Mouse (Mus musculus) heart, postnatal 0 days (tissue): Measurements from ENCODE around the gene Gm49373. TPM values are rescaled to one million over a fixed set of nuclear protein-coding genes. Genes with fewer than 3 reads are reported as not detected.

Experiments
- ATAC-seq: fragments of 200-750 bp; cut with Nextera tagmentation; 2 replicates; pipeline ENCODE4 v1.8.0; 2017; ENCODE audit warnings: low read depth, moderate number of reproducible peaks, moderate library complexity; ENCODE audit not compliant: insufficient read depth
- DNase-seq: peaks from one replicate; pipeline ENCODE4 v3.0.0-alpha.2; 2016; ENCODE audit warnings: low spot score
- H3K27ac ChIP-seq: fragments of 300-500 bp; sonication (generic); 2 replicates; pipeline ENCODE4 v1.5.1; 2014; ENCODE audit warnings: low read depth, mild to moderate bottlenecking
- H3K27me3 ChIP-seq: fragments of 300-500 bp; sonication (generic); 2 replicates; pipeline ENCODE4 v1.6.1; 2014; ENCODE audit warnings: low read length, mixed read lengths; ENCODE audit not compliant: control insufficient read depth, insufficient read depth
- H3K36me3 ChIP-seq: fragments of 300-500 bp; sonication (generic); replicated peaks from 2 replicates; pipeline ENCODE4 v1.6.1; 2014; ENCODE audit warnings: low read length, mixed read lengths; ENCODE audit not compliant: control insufficient read depth, insufficient read depth
- H3K4me1 ChIP-seq: fragments of 300-500 bp; sonication (generic); 2 replicates; pipeline ENCODE4 v1.6.1; 2014; ENCODE audit warnings: antibody characterized with exemption; ENCODE audit not compliant: control insufficient read depth, insufficient read depth
- H3K4me2 ChIP-seq: fragments of 300-500 bp; sonication (generic); 2 replicates; pipeline ENCODE4 v1.6.1; 2014; ENCODE audit warnings: low read depth, mild to moderate bottlenecking, low read length, moderate library complexity
- H3K4me3 ChIP-seq: fragments of 300-500 bp; sonication (generic); 2 replicates; pipeline ENCODE4 v1.5.1; 2014; ENCODE audit warnings: low read depth, low read length
- H3K9ac ChIP-seq: fragments of 300-500 bp; sonication (generic); replicated peaks from 2 replicates; pipeline ENCODE4 v1.6.1; 2014; ENCODE audit warnings: low read depth, low read length, mixed read lengths
- H3K9me3 ChIP-seq: fragments of 300-500 bp; sonication (generic); replicated peaks from 2 replicates; pipeline ENCODE4 v1.6.1; 2016; ENCODE audit warnings: low read length; ENCODE audit not compliant: control insufficient read depth
- CTCF ChIP-seq: IDR thresholded peaks from 2 replicates; pipeline ENCODE4 v1.5.1; 2016; ENCODE audit warnings: antibody characterized with exemption, control low read depth, low read depth
- EP300 ChIP-seq: IDR thresholded peaks from 2 replicates; pipeline ENCODE4 v1.6.1; 2016; ENCODE audit warnings: antibody characterized with exemption, low read depth
- WGBS: fragments of 180-500 bp; shearing (Covaris S2); extraction: QIAGEN DNeasy Blood & Tissue Kit; methylation state at CpG from one replicate; pipeline ENCODE4 v1.1.7; 2014; 5-methylcytosine and 5-hydroxymethylcytosine counted together
- polyA plus RNA-seq: library from polyadenylated mRNA; unstranded; fragments of >200 nt; fragmentation: Nextera tagmentation; extraction: Ambion mirVana; gene quantifications from 2 replicates; pipeline ENCODE4 v1.2.1, GENCODE M21; 2015
- total RNA-seq: library from RNA; depleted of rRNA; stranded (reverse); fragments of >200 nt; gene quantifications from 2 replicates; pipeline ENCODE4 v1.2.3, GENCODE M21; 2014; ENCODE audit warnings: low replicate concordance; rRNA removed

Gm49373 gene
- total RNA-seq (0.23 TPM in 1 of 2 replicates, not detected in the other), polyA plus RNA-seq (0.12 and 0.18 TPM in 2 replicates)

GRCm38 (mm10) chr9:21073044-21073840 is at the start of gene Gm49373, which contains the start of gene Fdx1l:
Gm49373 (minus strand) TSS chr9:21073096.
Fdx1l (minus strand) TSS chr9:21073614.
- peak within 1 kb of the TSS; percentile 67 for H3K27ac ChIP-seq
- ATAC-seq (peak; percentile 95), DNase-seq (peak; percentile 86)
- H3K9me3 ChIP-seq = no peaks in the 10 kb centered on the region
- 2% methylated on average over 58 of the region's 58 CpGs for WGBS
- peaks cover 39% of the 10 kb centered on the region for H3K36me3 ChIP-seq
- peaks cover 9% of the 10 kb centered on the region; the same call in 1 of the 2 replicates for H3K4me1 ChIP-seq
- peak within 1 kb of the TSS; percentile 81 for H3K9ac ChIP-seq
- peak within 1 kb of the TSS; percentile 91 for H3K4me3 ChIP-seq
- TF ChIP-seq EP300 (peak; percentile 72; the same call in 1 of the 2 replicates), CTCF (no peak)
- peak within 1 kb of the TSS; percentile 98 for H3K4me2 ChIP-seq
- H3K27me3 ChIP-seq = no peaks in the 10 kb centered on the region

- DNase-seq (no peak), ATAC-seq (no peak)
- Histone ChIP-seq H3K4me3 (no peak overlapping the region), H3K36me3 (peaks cover 50% of the 10 kb centered on the region), H3K27me3 (no peaks in the 10 kb centered on the region), H3K27ac (no peak overlapping the region), H3K9ac (no peak overlapping the region), H3K4me1 (peaks cover 9% of the 10 kb centered on the region; the same call in 1 of the 2 replicates), H3K4me2 (no peak overlapping the region), H3K9me3 (no peaks in the 10 kb centered on the region)
- WGBS = 86% methylated on average over 16 of the region's 16 CpGs
- TF ChIP-seq EP300 = no peak
- no peak for TF ChIP-seq CTCF
Observed at GRCm38 (mm10) chr9:21121483-21121882, 48.6 kb upstream of the Gm49373 start.

- WGBS = 76% methylated on average over 6 of the region's 6 CpGs
- H3K36me3 ChIP-seq = peaks cover 26% of the 10 kb centered on the region
- no peak for DNase-seq
Observed at GRCm38 (mm10) chr9:21117073-21117472, 44.2 kb upstream of the Gm49373 start.

GRCm38 (mm10) chr9:21115105-21115504 is 42.2 kb upstream of the Gm49373 start:
- Histone ChIP-seq H3K4me3 (no peak overlapping the region), H3K36me3 (peaks cover 10% of the 10 kb centered on the region), H3K4me1 (no peaks in the 10 kb centered on the region), H3K9ac (no peak overlapping the region), H3K27ac (no peak overlapping the region), H3K9me3 (no peaks in the 10 kb centered on the region), H3K4me2 (no peak overlapping the region), H3K27me3 (no peaks in the 10 kb centered on the region)
- ATAC-seq = no peak
- TF ChIP-seq EP300 (no peak), CTCF (no peak)
- 88% methylated on average over 8 of the region's 8 CpGs for WGBS
- no peak for DNase-seq

More at GRCm38 (mm10) chr9:21117073-21117472, 44.2 kb upstream of the Gm49373 start:
- Histone ChIP-seq H3K9me3 (no peaks in the 10 kb centered on the region), H3K4me3 (no peak overlapping the region), H3K27me3 (no peaks in the 10 kb centered on the region), H3K4me1 (no peaks in the 10 kb centered on the region), H3K27ac (no peak overlapping the region), H3K9ac (no peak overlapping the region), H3K4me2 (no peak overlapping the region)
- no peak for ATAC-seq
- no peak for TF ChIP-seq EP300
- TF ChIP-seq CTCF = no peak

- Histone ChIP-seq H3K27ac (no peak overlapping the region), H3K36me3 (0 out of 2 replicates have a peak, but pooled peaks cover 7% of the 10 kb centered on the region), H3K4me1 (no peaks in the 10 kb centered on the region), H3K4me2 (no peak overlapping the region), H3K4me3 (no peak overlapping the region), H3K27me3 (no peaks in the 10 kb centered on the region), H3K9ac (no peak overlapping the region), H3K9me3 (no peaks in the 10 kb centered on the region)
- no peak for TF ChIP-seq CTCF
- TF ChIP-seq EP300 = no peak
- no peak for DNase-seq
- 77% methylated on average over 7 of the region's 7 CpGs for WGBS
- no peak for ATAC-seq
Observed at GRCm38 (mm10) chr9:21114190-21114589, 41.3 kb upstream of the Gm49373 start.
